Mouse (Mus musculus) hindbrain, embryonic 16.5 days (tissue): ENCODE data around the gene Foxa3. TPM values are rescaled to one million over a fixed set of nuclear protein-coding genes. Genes with fewer than 3 reads are reported as not detected.
A peak's percentile ranks its signal among the peaks of the same experiment; 100 is the strongest.

Experiments
- ATAC-seq: fragments of 200-750 bp; cut with Nextera tagmentation; 2 replicates; pipeline ENCODE4 v1.8.0; 2017; ENCODE audit warnings: moderate TSS enrichment, moderate library complexity
- H3K27ac ChIP-seq: fragments of 300-500 bp; sonication (generic); 2 replicates; pipeline ENCODE4 v1.5.1; 2014; ENCODE audit warnings: low read depth, mild to moderate bottlenecking, control low read depth, low read length, moderate library complexity
- H3K27me3 ChIP-seq: fragments of 300-500 bp; sonication (generic); replicated peaks from 2 replicates; pipeline ENCODE4 v1.6.1; 2014; ENCODE audit warnings: low read length; ENCODE audit not compliant: control insufficient read depth, insufficient read depth
- H3K36me3 ChIP-seq: fragments of 300-500 bp; sonication (generic); 2 replicates; pipeline ENCODE4 v1.6.1; 2014; ENCODE audit warnings: mild to moderate bottlenecking, low read length, moderate library complexity, mixed read lengths; ENCODE audit not compliant: control insufficient read depth, insufficient read depth
- H3K4me1 ChIP-seq: fragments of 300-500 bp; sonication (generic); 2 replicates; pipeline ENCODE4 v1.6.1; 2014; ENCODE audit warnings: low read depth, low read length; ENCODE audit not compliant: control insufficient read depth, insufficient read depth
- H3K4me2 ChIP-seq: fragments of 300-500 bp; sonication (generic); 2 replicates; pipeline ENCODE4 v1.6.1; 2014; ENCODE audit warnings: mild to moderate bottlenecking, low read length, control low read depth, moderate library complexity
- H3K4me3 ChIP-seq: fragments of 300-500 bp; sonication (generic); 2 replicates; pipeline ENCODE4 v1.5.1; 2014; ENCODE audit warnings: mild to moderate bottlenecking, low read length, control low read depth, moderate library complexity
- H3K9ac ChIP-seq: fragments of 300-500 bp; sonication (generic); 2 replicates; pipeline ENCODE4 v1.6.1; 2014; ENCODE audit warnings: low read depth, mild to moderate bottlenecking, control low read depth, low read length, moderate library complexity
- H3K9me3 ChIP-seq: fragments of 300-500 bp; sonication (generic); 2 replicates; pipeline ENCODE4 v1.6.1; 2014; ENCODE audit warnings: mild to moderate bottlenecking, low read length, moderate library complexity; ENCODE audit not compliant: control insufficient read depth
- WGBS: fragments of 180-500 bp; shearing (Covaris S2); extraction: QIAGEN DNeasy Blood & Tissue Kit; methylation state at CpG from one replicate; pipeline ENCODE4 v1.1.7; 2014; 5-methylcytosine and 5-hydroxymethylcytosine counted together
- polyA plus RNA-seq: library from polyadenylated mRNA; unstranded; fragments of >200 nt; fragmentation: Nextera tagmentation; extraction: Ambion mirVana; gene quantifications from 2 replicates; pipeline ENCODE4 v1.2.1, GENCODE M21; 2015

Foxa3 gene
- polyA plus RNA-seq, 1 experiment from 2014 or later, result not detected

GRCm38 (mm10) chr7:19021048-19021447 is 2.3 kb downstream of the Foxa3 start:
- WGBS, result 32% methylated on average over 8 of the region's 8 CpGs
- H3K27ac ChIP-seq, result no peak overlapping the region
- no peaks in the 10 kb centered on the region for H3K36me3 ChIP-seq
- peaks cover 13% of the 10 kb centered on the region for H3K4me1 ChIP-seq
- no peak for ATAC-seq
- no peaks in the 10 kb centered on the region for H3K9me3 ChIP-seq
- no peak overlapping the region for H3K9ac ChIP-seq
- H3K27me3 ChIP-seq, result peaks cover 20% of the 10 kb centered on the region
- no peak overlapping the region for H3K4me3 ChIP-seq
- H3K4me2 ChIP-seq, result no peak overlapping the region

DNA sequence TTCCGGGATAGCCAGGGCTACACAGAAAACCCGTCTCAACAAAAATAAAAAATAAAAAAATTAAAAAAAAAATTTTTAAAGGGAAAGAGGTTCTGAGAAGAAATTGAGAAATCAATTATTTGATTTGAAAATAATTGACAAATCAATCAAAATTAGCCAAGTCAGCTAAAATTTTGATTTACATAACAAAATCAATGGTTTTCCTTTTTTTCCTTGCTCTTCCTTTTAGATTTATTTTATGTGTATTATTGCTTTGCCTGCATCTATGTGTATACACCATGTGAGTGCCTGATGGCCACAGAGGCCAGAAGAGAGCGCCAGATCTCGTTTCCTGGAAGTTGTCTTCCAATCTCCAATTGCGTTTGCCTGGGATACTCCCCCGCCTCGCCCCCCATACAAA is 5.4 kb downstream of the Foxa3 start:
- 87% methylated on average over 7 of the region's 7 CpGs for WGBS

DNA sequence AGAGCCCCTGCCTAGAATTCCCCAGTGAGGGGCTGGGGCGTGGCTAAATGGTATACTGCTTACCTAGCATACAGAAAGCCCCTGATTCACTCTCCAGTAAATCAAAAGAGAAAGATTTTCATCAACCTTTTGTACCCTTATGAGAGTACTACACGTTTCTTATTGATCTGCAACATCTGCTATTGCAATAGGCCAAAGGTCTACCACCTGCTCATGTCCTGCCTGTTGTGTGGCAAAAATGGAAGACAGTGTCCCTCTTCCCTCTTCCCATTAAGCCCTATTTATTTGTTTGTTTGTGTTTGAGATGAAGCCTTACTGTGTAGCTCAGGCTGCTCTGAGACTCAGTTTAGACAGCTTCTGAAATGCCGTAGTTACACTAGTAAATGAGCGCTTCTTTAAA is 7.3 kb downstream of the Foxa3 start:
- peaks cover 2% of the 10 kb centered on the region for H3K27me3 ChIP-seq
- no peaks in the 10 kb centered on the region for H3K9me3 ChIP-seq
- ATAC-seq, result no peak
- H3K4me3 ChIP-seq, result no peak overlapping the region
- peaks cover 7% of the 10 kb centered on the region for H3K4me1 ChIP-seq
- no peaks in the 10 kb centered on the region for H3K36me3 ChIP-seq
- H3K4me2 ChIP-seq, result no peak overlapping the region
- H3K9ac ChIP-seq, result no peak overlapping the region
- 88% methylated on average over 4 of the region's 4 CpGs for WGBS
- H3K27ac ChIP-seq, result no peak overlapping the region

More for the DNA sequence above, 5.4 kb downstream of the Foxa3 start:
- H3K4me3 ChIP-seq, result no peak overlapping the region
- H3K27ac ChIP-seq, result no peak overlapping the region
- no peaks in the 10 kb centered on the region for H3K4me1 ChIP-seq
- H3K27me3 ChIP-seq, result peaks cover 13% of the 10 kb centered on the region
- ATAC-seq, result no peak
- no peak overlapping the region for H3K4me2 ChIP-seq
- H3K36me3 ChIP-seq, result no peaks in the 10 kb centered on the region
- H3K9me3 ChIP-seq, result no peaks in the 10 kb centered on the region
- no peak overlapping the region for H3K9ac ChIP-seq

- Histone ChIP-seq H3K27me3 (no peaks in the 10 kb centered on the region), H3K4me2 (no peak overlapping the region), H3K9me3 (no peaks in the 10 kb centered on the region), H3K27ac (no peak overlapping the region), H3K4me1 (peaks cover 7% of the 10 kb centered on the region), H3K9ac (no peak overlapping the region), H3K36me3 (no peaks in the 10 kb centered on the region), H3K4me3 (no peak overlapping the region)
- ATAC-seq, result no peak
- 53% methylated on average over 15 of the region's 15 CpGs for WGBS
These were observed 8.9 kb downstream of the Foxa3 start for GRCm38 (mm10) chr7:19014452-19014851.

- ATAC-seq, result no peak
- Histone ChIP-seq H3K4me2 (no peak overlapping the region; the same call in 1 of the 2 replicates), H3K4me3 (no peak overlapping the region)
These were observed 10.5 kb downstream of the Foxa3 start for GRCm38 (mm10) chr7:19012882-19013281.

DNA sequence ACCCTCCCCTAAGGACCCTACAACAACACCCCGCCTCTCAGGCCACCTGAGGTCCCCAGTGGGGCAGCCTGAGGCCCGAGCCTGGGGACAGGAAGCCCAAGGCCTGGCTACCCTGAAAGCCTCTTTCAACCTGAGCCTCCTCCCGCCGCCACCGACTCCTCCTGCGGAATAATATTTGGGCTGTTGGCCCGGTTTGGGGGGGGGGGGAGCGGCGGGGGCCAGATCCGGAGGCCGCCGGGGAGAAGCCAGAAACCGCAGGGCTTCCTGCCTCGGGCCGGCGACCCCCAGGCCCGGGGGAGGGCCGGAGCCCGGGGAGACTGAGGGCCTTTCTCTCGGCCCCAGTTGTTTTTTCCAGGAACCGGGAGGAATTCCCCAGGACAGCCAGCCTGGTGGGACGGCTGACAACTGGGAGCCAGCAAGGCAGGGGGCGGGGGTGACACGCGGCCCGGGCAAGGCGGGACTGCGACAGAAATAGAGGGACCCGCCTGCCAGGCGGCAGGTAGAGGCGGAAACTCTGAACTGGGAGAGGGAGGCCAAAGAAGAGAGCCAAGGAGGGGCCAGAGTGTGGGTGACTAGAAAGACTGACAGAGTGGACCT is 11.2 kb downstream of the Foxa3 start:
- 5% methylated on average over 29 of the region's 31 CpGs for WGBS
- H3K4me3 ChIP-seq, result peak overlapping the region; percentile 5
- H3K9me3 ChIP-seq, result no peaks in the 10 kb centered on the region
- H3K9ac ChIP-seq, result peak overlapping the region; percentile 36
- no peak overlapping the region for H3K27ac ChIP-seq
- ATAC-seq, result 0 out of 2 replicates have a peak, but pooled peaks have one; percentile 2
- H3K27me3 ChIP-seq, result no peaks in the 10 kb centered on the region
- peak overlapping the region; percentile 57 for H3K4me2 ChIP-seq
- H3K4me1 ChIP-seq, result peaks cover 9% of the 10 kb centered on the region
- H3K36me3 ChIP-seq, result peaks cover 4% of the 10 kb centered on the region; the same call in 1 of the 2 replicates

More at GRCm38 (mm10) chr7:19012882-19013281, 10.5 kb downstream of the Foxa3 start:
- Histone ChIP-seq H3K27ac (no peak overlapping the region), H3K36me3 (no peaks in the 10 kb centered on the region), H3K27me3 (no peaks in the 10 kb centered on the region), H3K9ac (no peak overlapping the region), H3K4me1 (peaks cover 7% of the 10 kb centered on the region), H3K9me3 (no peaks in the 10 kb centered on the region)
- WGBS, result 57% methylated on average over 2 of the region's 2 CpGs

GRCm38 (mm10) chr7:19010581-19010980 is 12.8 kb downstream of the Foxa3 start:
- H3K27me3 ChIP-seq, result no peaks in the 10 kb centered on the region
- no peak overlapping the region for H3K9ac ChIP-seq
- H3K4me1 ChIP-seq, result peaks cover 23% of the 10 kb centered on the region
- 84% methylated on average over 7 of the region's 7 CpGs for WGBS
- no peak for ATAC-seq
- peaks cover 16% of the 10 kb centered on the region for H3K36me3 ChIP-seq
- no peak overlapping the region for H3K4me2 ChIP-seq
- H3K27ac ChIP-seq, result no peak overlapping the region
- H3K4me3 ChIP-seq, result no peak overlapping the region
- no peaks in the 10 kb centered on the region for H3K9me3 ChIP-seq

DNA sequence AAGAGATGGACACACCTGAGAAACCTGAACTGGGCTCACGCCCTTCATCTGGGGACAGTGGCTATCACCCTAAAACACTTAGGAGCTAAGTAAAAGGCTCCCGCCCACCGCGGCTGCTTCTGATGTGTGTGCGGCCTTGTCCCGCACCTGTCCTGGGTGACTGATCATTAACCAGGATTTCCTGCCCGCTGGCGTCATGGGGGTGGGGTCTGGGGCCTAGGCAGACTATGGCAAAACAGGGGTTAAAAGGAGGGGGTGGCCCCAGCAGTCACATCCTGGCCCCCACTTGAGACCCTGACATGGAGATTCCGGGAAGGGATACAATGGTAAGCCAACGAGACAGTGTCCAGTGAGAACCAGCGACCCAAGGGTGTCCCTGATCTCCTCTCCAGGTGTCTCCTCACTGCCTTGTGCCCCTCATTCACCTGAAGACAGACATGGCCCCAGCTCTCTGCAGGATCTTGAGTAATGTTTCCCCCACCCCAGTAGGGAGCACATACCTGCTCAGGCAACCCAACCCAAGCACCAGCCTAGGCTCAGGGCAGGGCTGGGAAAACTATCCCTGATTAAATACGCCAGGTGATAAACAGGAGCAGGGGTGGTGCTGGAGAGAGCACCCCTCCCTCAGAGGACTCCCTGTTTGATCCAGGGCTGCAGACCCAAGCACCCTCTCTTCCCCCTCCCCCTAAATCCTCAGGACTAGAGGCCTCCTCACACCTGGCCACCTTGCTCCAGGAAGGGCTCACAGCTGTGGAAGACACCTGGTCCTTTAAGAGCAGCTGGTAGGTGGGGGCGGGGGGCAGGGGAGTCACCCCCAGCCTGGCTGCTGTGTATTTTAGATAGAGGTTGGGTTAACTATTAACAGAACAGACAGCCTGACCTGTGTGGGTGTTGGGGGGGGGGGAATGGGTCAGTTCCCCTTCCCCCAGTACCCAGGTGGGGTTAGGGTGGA is 16.0 kb downstream of the Foxa3 start:
- peaks cover 20% of the 10 kb centered on the region for H3K36me3 ChIP-seq
- 77% methylated on average over 13 of the region's 13 CpGs for WGBS
- no peak for ATAC-seq
- peaks cover 35% of the 10 kb centered on the region for H3K4me1 ChIP-seq
- H3K9me3 ChIP-seq, result no peaks in the 10 kb centered on the region
- no peak overlapping the region for H3K27ac ChIP-seq
- H3K4me3 ChIP-seq, result no peak overlapping the region
- H3K4me2 ChIP-seq, result peak overlapping the region; percentile 23; the same call in 1 of the 2 replicates
- H3K9ac ChIP-seq, result no peak overlapping the region; the same call in 1 of the 2 replicates
- H3K27me3 ChIP-seq, result no peaks in the 10 kb centered on the region

- peak overlapping the region; percentile 87 for H3K4me2 ChIP-seq
- peaks cover 34% of the 10 kb centered on the region for H3K4me1 ChIP-seq
- 0 out of 2 replicates have a peak overlapping the region, but pooled peaks have one; percentile 3 for H3K4me3 ChIP-seq
- no peaks in the 10 kb centered on the region for H3K9me3 ChIP-seq
- 6% methylated on average over 12 of the region's 12 CpGs for WGBS
- peaks cover 20% of the 10 kb centered on the region for H3K36me3 ChIP-seq
- H3K27me3 ChIP-seq, result no peaks in the 10 kb centered on the region
- no peak overlapping the region for H3K27ac ChIP-seq
- no peak for ATAC-seq
- H3K9ac ChIP-seq, result no peak overlapping the region
These were observed 16.9 kb downstream of the Foxa3 start for GRCm38 (mm10) chr7:19006476-19006875.
